Mouse (Mus musculus): ENCODE results near the gene Cyb5r4.
A peak's percentile ranks its signal among the peaks of the same experiment; 100 is the strongest.
"Not testable (repeated sequence)": the region's sequence is repeated elsewhere in the genome, so short reads cannot be mapped to it uniquely, and the experiment has no call there.

Gene Cyb5r4

GRCm38 (mm10) chr9:87021778-87022523 lies at the start of gene Cyb5r4:
TSS of gene Cyb5r4 (plus strand) at chr9:87022014.
- peak; percentile 93 for DNase-seq

GRCm38 (mm10) chr9:86972471-86972870 lies 49.3 kb upstream of the Cyb5r4 start:
- DNase-seq, result not testable (repeated sequence)

GRCm38 (mm10) chr9:86973562-86973961 lies 48.3 kb upstream of the Cyb5r4 start:
- peak; percentile 92 for DNase-seq

GRCm38 (mm10) chr9:86976896-86977295 lies 44.9 kb upstream of the Cyb5r4 start:
- peak; percentile 89 for DNase-seq

- DNase-seq, result peak; percentile 65
Observed at GRCm38 (mm10) chr9:86978257-86978907, 43.4 kb upstream of the Cyb5r4 start.

DNA sequence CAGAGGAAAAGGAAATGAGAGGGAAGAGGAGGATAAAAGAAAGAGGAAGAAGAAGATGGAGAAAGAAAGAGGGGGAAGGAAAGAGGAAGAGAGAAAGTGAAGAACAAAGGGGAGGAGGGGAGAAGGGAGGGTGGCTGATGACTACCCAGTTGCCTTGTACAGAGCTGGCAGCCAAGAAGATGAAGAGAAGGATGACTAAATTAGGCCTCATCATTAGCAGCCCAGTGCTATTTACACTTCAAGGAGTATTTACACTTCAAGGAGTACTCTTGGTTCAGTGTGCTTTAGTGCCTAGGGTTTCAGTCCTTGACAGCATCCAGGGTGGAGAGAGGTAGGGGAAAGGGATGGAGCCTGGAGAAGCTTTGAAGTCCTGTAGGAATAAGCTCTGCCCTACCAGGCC lies 41.8 kb upstream of the Cyb5r4 start:
- DNase-seq, result no peak

DNA sequence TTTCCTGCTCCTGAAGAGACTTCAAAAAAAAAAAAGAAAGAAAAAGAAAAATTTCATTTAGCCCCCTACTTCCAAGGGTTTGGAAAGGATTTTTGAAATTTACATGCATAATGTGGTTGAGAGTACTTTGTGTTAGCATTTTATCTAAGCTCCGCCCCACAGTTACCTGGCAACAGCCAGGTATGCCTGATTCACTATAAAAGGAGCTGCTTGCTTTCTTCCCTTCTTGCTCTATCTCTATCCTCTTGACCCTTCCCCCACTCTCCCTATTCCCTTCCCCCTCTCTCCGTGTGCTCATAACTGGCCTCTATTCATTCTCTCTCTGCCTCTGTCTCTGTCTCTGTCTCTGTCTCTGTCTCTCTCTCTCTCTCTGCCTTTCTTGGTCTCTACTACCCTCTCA lies 40.9 kb upstream of the Cyb5r4 start:
- DNase-seq, result no peak

DNA sequence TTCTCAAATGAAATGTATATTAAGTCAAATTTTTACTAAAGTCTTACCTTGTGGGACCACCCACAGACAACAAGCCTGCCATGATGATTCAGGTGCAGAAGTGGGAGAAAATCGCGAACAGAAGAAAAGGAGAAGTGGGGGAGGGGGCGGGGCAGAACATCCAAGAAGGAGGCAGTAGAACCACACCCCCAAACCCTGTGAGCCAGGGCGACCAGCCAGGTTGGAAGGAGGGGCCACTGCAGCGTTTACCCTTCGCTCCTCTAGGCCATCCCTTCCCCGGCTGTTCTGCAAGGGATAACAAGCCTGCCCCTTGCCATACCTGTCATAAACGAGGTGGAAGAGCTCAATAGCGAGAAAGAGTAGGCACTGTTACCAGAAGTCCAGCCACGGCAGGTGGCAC lies 40.3 kb upstream of the Cyb5r4 start:
- no peak for DNase-seq

GRCm38 (mm10) chr9:86984583-86984982 lies 37.2 kb upstream of the Cyb5r4 start:
- DNase-seq, result no peak

DNA sequence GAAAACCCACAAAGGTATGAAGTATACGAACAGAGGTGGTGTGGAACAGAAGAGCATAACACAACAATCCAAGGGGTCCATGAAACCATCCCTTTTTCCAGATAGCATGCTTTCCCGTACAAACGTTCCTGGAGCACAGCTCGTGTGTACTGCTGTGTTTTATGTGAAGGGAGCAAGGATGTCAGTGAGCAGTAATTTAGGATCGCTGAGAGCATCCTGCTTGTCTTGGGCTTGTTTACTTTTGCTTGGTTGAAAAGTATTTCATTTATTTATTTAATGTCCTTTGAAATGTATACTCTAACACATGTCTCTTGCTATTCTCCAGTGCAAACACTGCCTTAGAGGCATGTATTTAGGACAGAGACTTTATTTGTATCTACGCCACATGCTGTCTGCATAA lies 36.7 kb upstream of the Cyb5r4 start:
- DNase-seq, result no peak

- no peak for DNase-seq
Observed at GRCm38 (mm10) chr9:86986703-86987296, 35.0 kb upstream of the Cyb5r4 start.

GRCm38 (mm10) chr9:86989822-86990221 lies 32.0 kb upstream of the Cyb5r4 start:
- no peak for DNase-seq

GRCm38 (mm10) chr9:86991758-86992157 lies 30.1 kb upstream of the Cyb5r4 start:
- no peak for DNase-seq

GRCm38 (mm10) chr9:86997046-86997691 lies 24.6 kb upstream of the Cyb5r4 start:
- no peak for DNase-seq

DNA sequence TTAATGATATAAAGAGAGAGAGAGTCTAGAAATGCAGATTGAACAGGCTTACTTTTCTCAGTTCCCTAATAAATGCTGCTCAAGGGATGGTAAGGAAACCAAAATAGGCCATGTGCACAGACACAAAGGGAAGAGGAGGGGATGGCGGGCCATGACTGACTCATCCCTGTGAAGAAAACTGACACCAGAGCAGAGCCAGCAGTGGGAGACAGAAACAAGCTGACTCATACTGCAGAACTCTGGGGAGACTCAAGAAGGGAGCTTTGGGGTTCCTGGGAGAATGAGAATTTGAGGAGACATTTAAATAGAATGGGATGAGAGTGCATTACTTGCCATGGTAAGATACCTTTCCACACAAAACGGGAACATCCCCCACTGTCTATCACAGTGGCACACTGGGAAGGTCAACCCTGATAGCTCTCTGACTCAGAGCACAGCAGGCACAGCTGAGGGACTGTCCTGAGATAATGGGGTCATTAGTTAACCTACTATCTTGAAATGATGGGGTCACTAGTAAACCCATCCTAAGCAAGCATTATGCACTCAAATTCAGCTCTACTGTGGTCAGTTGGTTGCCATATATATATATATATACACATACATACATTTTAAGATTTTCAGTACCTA lies 21.7 kb upstream of the Cyb5r4 start:
- DNase-seq, result no peak

GRCm38 (mm10) chr9:87004701-87005434 lies 16.9 kb upstream of the Cyb5r4 start:
- peak; percentile 51 for DNase-seq

DNA sequence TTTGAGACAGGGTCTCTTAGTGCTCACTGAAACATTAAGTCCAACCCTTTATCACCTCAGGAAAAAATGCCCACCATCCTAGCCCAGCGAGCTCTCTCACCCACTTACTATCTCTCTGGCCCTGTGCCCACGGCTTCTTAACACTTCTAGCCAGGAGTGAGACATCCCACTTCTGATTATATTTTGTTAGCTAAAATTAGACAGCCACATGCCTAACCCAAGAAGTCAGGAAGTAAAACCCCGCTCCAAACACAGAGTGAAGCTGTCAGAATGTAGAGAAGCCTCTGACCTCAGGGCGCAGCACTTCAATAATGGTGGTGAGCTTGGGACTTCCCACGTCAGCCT lies 16.4 kb upstream of the Cyb5r4 start:
- DNase-seq, result no peak

DNA sequence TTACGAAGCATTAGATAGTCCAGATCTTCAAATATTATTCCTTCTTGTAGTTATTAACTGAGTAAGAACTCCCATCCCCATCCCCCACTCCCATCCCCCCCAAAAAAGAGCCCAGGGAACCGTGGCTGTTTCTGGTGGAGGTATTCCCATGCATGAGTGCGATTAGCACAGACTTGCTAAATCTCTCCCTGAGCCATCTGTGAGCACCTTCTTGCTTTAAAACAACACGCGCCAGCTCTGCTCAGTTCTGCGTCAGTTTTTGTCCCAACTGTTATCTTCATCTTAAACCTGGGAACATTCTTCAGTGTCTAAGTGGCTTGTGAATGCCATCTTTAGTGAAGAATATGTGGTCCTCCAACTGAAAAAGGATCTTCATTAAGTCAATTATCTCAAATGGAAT lies 13.3 kb upstream of the Cyb5r4 start:
- DNase-seq, result no peak

DNA sequence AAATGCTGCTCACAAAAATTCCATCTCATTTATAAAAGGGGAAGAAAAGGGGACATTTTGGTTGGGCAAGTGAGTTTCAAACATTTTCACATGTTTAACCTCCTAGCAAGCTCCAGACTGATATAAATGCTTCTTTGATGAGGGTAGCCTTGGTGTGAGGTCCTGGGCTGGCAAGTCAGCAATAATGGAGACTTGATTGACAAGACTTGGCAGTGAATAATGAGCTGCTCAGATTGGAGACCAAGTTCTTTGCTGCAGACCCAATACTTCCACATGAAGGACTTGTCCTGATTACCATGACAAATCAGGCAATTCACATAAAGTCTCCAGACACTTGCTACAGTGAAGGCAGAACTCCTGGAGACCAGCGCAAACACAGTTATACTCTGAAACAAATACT lies 12.9 kb upstream of the Cyb5r4 start:
- no peak for DNase-seq

DNA sequence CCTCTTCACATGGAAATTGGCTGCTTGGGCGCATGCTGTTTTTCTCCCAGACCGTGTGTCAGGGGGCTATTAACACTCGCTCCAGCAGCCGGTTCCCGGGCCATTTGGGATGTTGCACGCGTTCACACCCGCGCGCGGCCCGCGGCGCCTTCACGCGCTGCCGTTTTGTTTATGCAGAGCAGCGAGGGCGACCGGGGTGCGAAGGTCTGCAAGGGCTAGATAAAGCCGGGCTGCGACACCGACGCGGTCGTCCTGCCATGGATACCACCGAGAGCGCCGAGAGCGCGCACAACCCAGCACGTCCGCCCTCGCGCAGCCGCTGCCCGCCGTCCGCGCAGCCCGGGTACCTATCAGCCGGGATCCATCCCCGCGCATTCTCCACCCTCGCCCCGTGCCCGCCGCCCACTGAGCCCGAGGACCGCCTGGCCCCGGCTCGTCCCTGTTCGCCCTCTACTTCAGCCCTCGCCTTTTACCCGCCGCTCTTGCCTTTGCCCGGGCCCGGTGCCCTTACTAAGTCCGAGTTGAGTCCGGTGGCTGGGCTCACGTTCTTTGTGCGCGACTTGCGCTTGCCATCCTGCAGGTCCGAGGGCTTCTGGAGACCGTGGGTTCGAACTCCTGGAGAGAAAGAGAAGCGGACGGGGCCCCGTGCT lies 6.4 kb upstream of the Cyb5r4 start, which contains the start of gene Ripply2:
TSS of gene Ripply2 (plus strand) at position 250 of the 650 bp plus-strand sequence.
- DNase-seq, result peak; percentile 72

DNA sequence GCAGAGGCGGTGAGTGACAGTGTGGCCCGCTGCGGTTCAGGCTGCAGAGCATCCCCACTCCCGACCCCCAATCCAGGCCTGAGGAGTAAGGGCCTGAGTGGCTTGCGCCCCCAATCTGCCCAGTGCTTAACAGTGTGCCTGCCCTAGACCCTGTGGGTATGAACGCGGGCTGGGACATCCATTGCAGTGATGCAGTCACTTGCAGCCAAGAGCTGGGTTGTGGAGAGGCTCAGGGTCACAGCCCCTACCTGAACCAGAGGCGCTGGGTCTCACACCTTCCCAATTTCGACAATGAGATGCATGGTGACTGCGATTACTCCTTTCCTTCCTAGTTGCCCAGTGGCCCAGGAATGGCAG lies 5.9 kb upstream of the Cyb5r4 start:
- no peak for DNase-seq

DNA sequence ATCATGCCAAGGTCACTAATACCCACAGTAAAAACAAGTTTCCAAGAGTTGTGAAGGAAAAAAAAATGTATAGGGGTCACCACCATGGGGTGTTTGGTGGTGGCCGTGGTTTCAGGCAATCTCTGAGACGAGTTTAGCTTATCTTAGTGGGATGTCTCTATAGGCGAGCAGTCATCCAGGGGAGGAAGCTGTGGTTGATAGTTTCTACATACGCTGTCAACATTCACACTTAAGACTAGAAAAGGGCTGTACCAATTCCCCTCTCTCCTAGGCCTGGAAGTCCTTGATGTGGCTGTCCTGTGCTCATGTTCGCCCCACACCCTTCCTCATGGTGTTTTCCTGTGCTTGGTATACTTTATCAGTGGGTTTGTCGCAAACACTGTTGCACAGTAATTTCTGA lies 4.0 kb downstream of the Cyb5r4 start:
- DNase-seq, result no peak
